25 mouse cellular contexts compared by ENCODE assay signal in genomic region chr3:152243304-152243703, GRCm38 (mm10). TPM values are rescaled to one million over a fixed set of nuclear protein-coding genes. Genes with fewer than 3 reads are reported as not detected.
"Had no signal": no experiment of that assay in that cellular context is flagged by ENCODE, and none has a peak within 500 bp of the region (broad histone marks: within the 10 kb centered on the region; RNA-seq: fewer than 3 reads in every experiment).

No protein-coding gene starts in this region.

- H3K4me1 ChIP-seq: heart, embryonic 10.5 days; heart, embryonic 12.5 days; hindbrain, embryonic 13.5 days; hindbrain, embryonic 15.5 days; kidney, embryonic 15.5 days; limb, embryonic 13.5 days; limb, embryonic 15.5 days had no signal

- H3K9me3 ChIP-seq: heart, embryonic 10.5 days; heart, embryonic 12.5 days; hindbrain, embryonic 13.5 days; hindbrain, embryonic 15.5 days; kidney, embryonic 15.5 days; limb, embryonic 13.5 days; limb, embryonic 15.5 days had no signal

- H3K4me3 ChIP-seq: heart, adult 2 months; heart, embryonic 10.5 days; heart, embryonic 12.5 days; hindbrain, embryonic 13.5 days; hindbrain, embryonic 15.5 days; kidney, embryonic 15.5 days; limb, embryonic 13.5 days; limb, embryonic 15.5 days had no signal

- H3K27ac ChIP-seq: heart, adult 2 months; heart, embryonic 10.5 days; hindbrain, embryonic 13.5 days; hindbrain, embryonic 15.5 days; hindbrain, postnatal 0 days; kidney, embryonic 15.5 days; kidney, postnatal 0 days; limb, embryonic 13.5 days; limb, embryonic 15.5 days had no signal

- H3K9ac ChIP-seq: heart, embryonic 12.5 days; hindbrain, embryonic 13.5 days; hindbrain, embryonic 15.5 days; kidney, embryonic 15.5 days; limb, embryonic 13.5 days; limb, embryonic 15.5 days had no signal

- DNase-seq: gastrocnemius, postnatal 14 days; gastrocnemius, postnatal 36 days; heart, adult 11 months; heart, adult 2 months; heart, postnatal 14 days; heart, postnatal 36 days; kidney, adult 11 months; kidney, adult 2 months; kidney, adult 9 months; kidney, postnatal 14 days; kidney, postnatal 36 days; layer of hippocampus, adult 9-11 months; layer of hippocampus, postnatal 36 days; left cerebral cortex, postnatal 4 days had no signal

- H3K4me2 ChIP-seq: heart, embryonic 12.5 days; hindbrain, embryonic 13.5 days; hindbrain, embryonic 15.5 days; kidney, embryonic 15.5 days; limb, embryonic 13.5 days; limb, embryonic 15.5 days had no signal

- H3K27me3 ChIP-seq: heart, embryonic 12.5 days; hindbrain, embryonic 13.5 days; hindbrain, embryonic 15.5 days; kidney, embryonic 15.5 days; limb, embryonic 13.5 days; limb, embryonic 15.5 days had no signal

- ATAC-seq: hindbrain, postnatal 0 days; intestine, embryonic 16.5 days had no signal

RNA-seq across cellular contexts. Expression of gene Nexn, which starts 22.8 kb away (rescaled TPM):
- polyA plus RNA-seq: liver, adult 2 months had no signal
